Mouse (Mus musculus) testis, adult 2 months (tissue): ENCODE results near the gene Haghl. TPM values are rescaled to one million over a fixed set of nuclear protein-coding genes. Genes with fewer than 3 reads are reported as not detected.

Experiments
- H3K27ac ChIP-seq: fragments of 200-500 bp; 2 replicates; pipeline ENCODE4 v1.5.1; 2012; ENCODE audit warnings: low read depth, low read length; ENCODE audit not compliant: control insufficient read depth, insufficient read depth
- H3K27me3 ChIP-seq: fragments of 200-500 bp; 2 replicates; pipeline ENCODE4 v1.6.1; 2012; ENCODE audit warnings: mild to moderate bottlenecking, low read length, moderate library complexity; ENCODE audit not compliant: control insufficient read depth, insufficient read depth
- H3K36me3 ChIP-seq: fragments of 200-500 bp; 2 replicates; pipeline ENCODE4 v1.6.1; 2012; ENCODE audit warnings: mild to moderate bottlenecking, low read length; ENCODE audit not compliant: control insufficient read depth, insufficient read depth
- H3K4me1 ChIP-seq: fragments of 200-500 bp; 2 replicates; pipeline ENCODE4 v1.6.1; 2012; ENCODE audit warnings: low read length; ENCODE audit not compliant: control insufficient read depth, insufficient read depth
- H3K4me3 ChIP-seq: fragments of 200-500 bp; 2 replicates; pipeline ENCODE4 v1.5.1; 2012; ENCODE audit warnings: low read depth, mild to moderate bottlenecking, low read length, moderate library complexity, mixed read lengths; ENCODE audit not compliant: control insufficient read depth
- CTCF ChIP-seq: fragments of 200-500 bp; IDR thresholded peaks from 2 replicates; pipeline ENCODE4 v1.5.1; 2012; ENCODE audit warnings: low read depth, mild to moderate bottlenecking, inconsistent platforms, low read length, moderate library complexity; ENCODE audit not compliant: control insufficient read depth, insufficient read depth, insufficient replicate concordance
- POLR2A ChIP-seq: fragments of 200-500 bp; IDR thresholded peaks from 2 replicates; pipeline ENCODE4 v1.6.1; 2012; ENCODE audit warnings: low read depth, mild to moderate bottlenecking, inconsistent platforms, low read length, moderate library complexity; ENCODE audit not compliant: control insufficient read depth
- polyA plus RNA-seq: library from polyadenylated mRNA; depleted of rRNA; stranded (reverse); fragments of >200 nt; gene quantifications from 2 replicates; pipeline ENCODE4 v1.2.3, GENCODE M21; 2012; rRNA removed

Haghl gene
- polyA plus RNA-seq, 1 experiment = 83.4 TPM

- no peaks in the 10 kb centered on the region for H3K4me1 ChIP-seq
- no peak for TF ChIP-seq POLR2A
- no peak for TF ChIP-seq CTCF
- no peaks in the 10 kb centered on the region for H3K36me3 ChIP-seq
- no peak within 1 kb of the TSS for H3K27ac ChIP-seq
- H3K4me3 ChIP-seq = no peak within 1 kb of the TSS
- no peaks in the 10 kb centered on the region for H3K27me3 ChIP-seq
Measured at GRCm38 (mm10) chr17:25735745-25736144, 49.7 kb downstream of the Haghl start, which contains the start of gene Mslnl. Gene Mslnl, plus strand, starts transcription at chr17:25736042.

DNA sequence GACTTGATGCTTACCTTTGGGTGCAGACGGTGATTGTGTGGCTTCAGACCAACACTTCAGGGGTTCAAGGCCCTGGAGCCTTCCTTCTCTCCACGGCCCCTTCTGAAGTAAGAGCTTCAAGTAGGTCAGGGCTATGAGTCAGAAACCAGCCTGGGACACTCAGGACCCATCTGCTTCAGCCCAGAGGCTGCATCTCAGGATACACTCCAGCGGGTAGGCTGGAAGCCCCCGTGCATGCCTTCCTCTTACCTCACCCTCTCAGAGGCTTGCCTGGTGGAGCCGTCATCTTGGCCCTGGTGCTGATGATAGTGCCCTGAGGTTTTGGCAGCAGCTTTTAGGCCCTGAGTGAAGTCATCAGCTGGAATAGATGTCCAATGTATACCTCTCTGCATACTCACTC is 50.2 kb downstream of the Haghl start:
- Histone ChIP-seq H3K4me3 (no peak overlapping the region), H3K4me1 (no peaks in the 10 kb centered on the region), H3K27me3 (no peaks in the 10 kb centered on the region), H3K27ac (no peak overlapping the region), H3K36me3 (no peaks in the 10 kb centered on the region)
- TF ChIP-seq CTCF = no peak
- no peak for TF ChIP-seq POLR2A

- Histone ChIP-seq H3K27ac (no peak overlapping the region), H3K4me1 (peaks cover 11% of the 10 kb centered on the region), H3K36me3 (no peaks in the 10 kb centered on the region), H3K4me3 (no peak overlapping the region), H3K27me3 (no peaks in the 10 kb centered on the region)
- TF ChIP-seq POLR2A = no peak
- TF ChIP-seq CTCF = peak; percentile 95; the same call in 1 of the 2 replicates
Measured at GRCm38 (mm10) chr17:25732082-25732481, 53.4 kb downstream of the Haghl start.

Other genes starting within 250 kb of the Haghl start
- 6.7 and 8.2 TPM in 2 replicates for gene Sox8, start 215.0 kb downstream of the Haghl start, polyA plus RNA-seq
- 87.6 and 93.5 TPM in 2 replicates for gene Lmf1, start 206.6 kb downstream of the Haghl start, polyA plus RNA-seq
- gene Gng13, start 68.5 kb downstream of the Haghl start, polyA plus RNA-seq = 0.44 and 0.84 TPM in 2 replicates
- 16.1 and 18.9 TPM in 2 replicates for gene Chtf18, start 58.3 kb downstream of the Haghl start, polyA plus RNA-seq
- gene Rpusd1, start 58.0 kb downstream of the Haghl start, polyA plus RNA-seq = 8.3 and 9.8 TPM in 2 replicates
- 0.65 and 1.0 TPM in 2 replicates for gene Mslnl, start 49.6 kb downstream of the Haghl start, polyA plus RNA-seq
- gene Msln, start 31.3 kb downstream of the Haghl start, polyA plus RNA-seq = 0.63 and 0.82 TPM in 2 replicates
- gene Narfl, start 11.9 kb downstream of the Haghl start, polyA plus RNA-seq = 17.9 and 20.3 TPM in 2 replicates
- gene Ccdc78, start 907 bp upstream of the Haghl start, polyA plus RNA-seq = 1.3 and 1.6 TPM in 2 replicates
- gene Fam173a, start 7.2 kb upstream of the Haghl start, polyA plus RNA-seq = 49.8 and 55.5 TPM in 2 replicates
- gene AC134908.4, start 10.0 kb upstream of the Haghl start, polyA plus RNA-seq = not detected in 2 replicates
- 19.4 and 21.1 TPM in 2 replicates for gene Metrn, start 11.5 kb upstream of the Haghl start, polyA plus RNA-seq
- 6.2 and 7.1 TPM in 2 replicates for gene Fbxl16, start 23.4 kb upstream of the Haghl start, polyA plus RNA-seq
- 35.8 and 36.0 TPM in 2 replicates for gene Wdr24, start 38.0 kb upstream of the Haghl start, polyA plus RNA-seq
- 16.4 and 18.6 TPM in 2 replicates for gene Jmjd8, start 43.2 kb upstream of the Haghl start, polyA plus RNA-seq
- gene Stub1, start 47.7 kb upstream of the Haghl start, polyA plus RNA-seq = 81.1 and 82.0 TPM in 2 replicates
- 2.1 and 2.7 TPM in 2 replicates for gene Rhbdl1, start 51.6 kb upstream of the Haghl start, polyA plus RNA-seq
- gene Gm20683, start 56.1 kb upstream of the Haghl start, polyA plus RNA-seq = 9.0 and 11.2 TPM in 2 replicates
- gene Rhot2, start 59.2 kb upstream of the Haghl start, polyA plus RNA-seq = 37.5 and 38.7 TPM in 2 replicates
- 49.9 and 54.9 TPM in 2 replicates for gene Wdr90, start 75.8 kb upstream of the Haghl start, polyA plus RNA-seq
- 28.2 and 28.8 TPM in 2 replicates for gene Mcrip2, start 83.1 kb upstream of the Haghl start, polyA plus RNA-seq
- 49.8 and 56.2 TPM in 2 replicates for gene Mettl26, start 89.4 kb upstream of the Haghl start, polyA plus RNA-seq
- gene Wfikkn1, start 95.2 kb upstream of the Haghl start, polyA plus RNA-seq = 0.96 and 0.98 TPM in 2 replicates
- 30.2 and 31.9 TPM in 2 replicates for gene Rab40c, start 134.1 kb upstream of the Haghl start, polyA plus RNA-seq
- gene Pigq, start 159.3 kb upstream of the Haghl start, polyA plus RNA-seq = 21.4 and 24.4 TPM in 2 replicates
- 0.40 and 0.69 TPM in 2 replicates for gene Nhlrc4, start 159.3 kb upstream of the Haghl start, polyA plus RNA-seq
- gene A930017K11Rik, start 166.9 kb upstream of the Haghl start, polyA plus RNA-seq = 0.10 and 0.20 TPM in 2 replicates
- gene Capn15, start 200.1 kb upstream of the Haghl start, polyA plus RNA-seq = 20.1 and 22.1 TPM in 2 replicates